Mouse (Mus musculus): ENCODE results near the gene Atp8b5. TPM values are rescaled to one million over a fixed set of nuclear protein-coding genes. Genes with fewer than 3 reads are reported as not detected.
A peak's percentile ranks its signal among the peaks of the same experiment; 100 is the strongest.

Gene Atp8b5
- 0.27 and 0.50 TPM in 2 replicates for polyA plus RNA-seq (2015; fragmentation: Nextera tagmentation; extraction: Ambion mirVana)

GRCm38 (mm10) chr4:43266623-43267322 lies at the start of gene Atp8b5:
Gene Atp8b5 (plus strand): TSS chr4:43267159.
- H3K9me3 ChIP-seq (replicated peaks) = no peaks in the 10 kb centered on the region
- peak within 1 kb of the TSS; percentile 74 for H3K4me2 ChIP-seq
- H3K27ac ChIP-seq = 0 out of 2 replicates have a peak within 1 kb of the TSS, but pooled peaks have one; percentile 37
- 1% methylated on average over 19 of the region's 19 CpGs for WGBS
- peak within 1 kb of the TSS; percentile 46 for H3K4me3 ChIP-seq (replicated peaks)
- peaks cover 11% of the 10 kb centered on the region for H3K4me1 ChIP-seq
- H3K9ac ChIP-seq = peak within 1 kb of the TSS; percentile 50
- no peaks in the 10 kb centered on the region for H3K36me3 ChIP-seq
- H3K27me3 ChIP-seq = no peaks in the 10 kb centered on the region
- ATAC-seq (replicated peaks; ENCODE audit: low FRiP score) = peak; percentile 69; the same call in 1 of the 2 replicates

GRCm38 (mm10) chr4:43217997-43218396 lies 49.0 kb upstream of the Atp8b5 start:
- Histone ChIP-seq H3K9me3 (replicated peaks) (no peaks in the 10 kb centered on the region), H3K9ac (no peak overlapping the region), H3K27ac (no peak overlapping the region), H3K4me3 (replicated peaks) (no peak overlapping the region), H3K36me3 (no peaks in the 10 kb centered on the region), H3K27me3 (no peaks in the 10 kb centered on the region), H3K4me1 (no peaks in the 10 kb centered on the region), H3K4me2 (no peak overlapping the region)
- ATAC-seq (replicated peaks; ENCODE audit: low FRiP score) = no peak
- 96% methylated on average over 1 of the region's 1 CpGs for WGBS

GRCm38 (mm10) chr4:43231821-43232220 lies 35.1 kb upstream of the Atp8b5 start:
- no peak overlapping the region for H3K4me2 ChIP-seq
- WGBS = 91% methylated on average over 3 of the region's 3 CpGs
- no peak overlapping the region for H3K4me3 ChIP-seq (replicated peaks)
- no peaks in the 10 kb centered on the region for H3K4me1 ChIP-seq
- H3K27me3 ChIP-seq = no peaks in the 10 kb centered on the region
- H3K36me3 ChIP-seq = no peaks in the 10 kb centered on the region
- no peak for ATAC-seq (replicated peaks; ENCODE audit: low FRiP score)
- no peak overlapping the region for H3K9ac ChIP-seq
- H3K27ac ChIP-seq = no peak overlapping the region
- H3K9me3 ChIP-seq (replicated peaks) = no peaks in the 10 kb centered on the region

- Histone ChIP-seq H3K27me3 (no peaks in the 10 kb centered on the region), H3K4me3 (replicated peaks) (no peak overlapping the region), H3K4me2 (no peak overlapping the region), H3K36me3 (no peaks in the 10 kb centered on the region), H3K9ac (no peak overlapping the region), H3K27ac (no peak overlapping the region), H3K9me3 (replicated peaks) (no peaks in the 10 kb centered on the region), H3K4me1 (no peaks in the 10 kb centered on the region)
- 91% methylated on average over 1 of the region's 1 CpGs for WGBS
- ATAC-seq (replicated peaks; ENCODE audit: low FRiP score) = no peak
Observed at GRCm38 (mm10) chr4:43232985-43233384, 34.0 kb upstream of the Atp8b5 start.

- H3K27ac ChIP-seq = no peak overlapping the region
Observed at GRCm38 (mm10) chr4:43233489-43233888, 33.5 kb upstream of the Atp8b5 start.

GRCm38 (mm10) chr4:43236898-43237297 lies 30.1 kb upstream of the Atp8b5 start:
- Histone ChIP-seq H3K27me3 (no peaks in the 10 kb centered on the region), H3K9me3 (replicated peaks) (no peaks in the 10 kb centered on the region), H3K4me1 (no peaks in the 10 kb centered on the region), H3K36me3 (no peaks in the 10 kb centered on the region), H3K4me2 (no peak overlapping the region), H3K9ac (no peak overlapping the region), H3K27ac (no peak overlapping the region), H3K4me3 (replicated peaks) (no peak overlapping the region)
- ATAC-seq (replicated peaks; ENCODE audit: low FRiP score) = no peak
- WGBS = 94% methylated on average over 9 of the region's 9 CpGs

More at GRCm38 (mm10) chr4:43233489-43233888, 33.5 kb upstream of the Atp8b5 start:
- WGBS = 87% methylated on average over 6 of the region's 6 CpGs
- H3K4me1 ChIP-seq = no peaks in the 10 kb centered on the region
- no peaks in the 10 kb centered on the region for H3K9me3 ChIP-seq (replicated peaks)
- H3K4me2 ChIP-seq = no peak overlapping the region
- H3K4me3 ChIP-seq (replicated peaks) = no peak overlapping the region
- no peaks in the 10 kb centered on the region for H3K27me3 ChIP-seq
- no peaks in the 10 kb centered on the region for H3K36me3 ChIP-seq
- no peak for ATAC-seq (replicated peaks; ENCODE audit: low FRiP score)
- H3K9ac ChIP-seq = no peak overlapping the region

GRCm38 (mm10) chr4:43240716-43241115 lies 26.2 kb upstream of the Atp8b5 start:
- H3K27ac ChIP-seq = no peak overlapping the region
- no peak for ATAC-seq (replicated peaks; ENCODE audit: low FRiP score)
- no peak overlapping the region for H3K4me2 ChIP-seq
- H3K4me1 ChIP-seq = no peaks in the 10 kb centered on the region
- H3K9ac ChIP-seq = no peak overlapping the region
- 97% methylated on average over 1 of the region's 1 CpGs for WGBS
- H3K4me3 ChIP-seq (replicated peaks) = no peak overlapping the region
- no peaks in the 10 kb centered on the region for H3K27me3 ChIP-seq
- H3K9me3 ChIP-seq (replicated peaks) = no peaks in the 10 kb centered on the region
- no peaks in the 10 kb centered on the region for H3K36me3 ChIP-seq

- no peaks in the 10 kb centered on the region for H3K9me3 ChIP-seq (replicated peaks)
- no peaks in the 10 kb centered on the region for H3K36me3 ChIP-seq
- H3K4me3 ChIP-seq (replicated peaks) = no peak overlapping the region
- no peak overlapping the region for H3K4me2 ChIP-seq
- no peak overlapping the region for H3K27ac ChIP-seq
- no peak overlapping the region for H3K9ac ChIP-seq
- no peaks in the 10 kb centered on the region for H3K27me3 ChIP-seq
- ATAC-seq (replicated peaks; ENCODE audit: low FRiP score) = no peak
- no peaks in the 10 kb centered on the region for H3K4me1 ChIP-seq
- 36% methylated on average over 2 of the region's 2 CpGs for WGBS
Observed at GRCm38 (mm10) chr4:43244022-43244421, 22.9 kb upstream of the Atp8b5 start.

- Histone ChIP-seq H3K27ac (no peak overlapping the region), H3K27me3 (no peaks in the 10 kb centered on the region), H3K4me3 (replicated peaks) (no peak overlapping the region), H3K4me1 (no peaks in the 10 kb centered on the region), H3K9me3 (replicated peaks) (no peaks in the 10 kb centered on the region), H3K4me2 (no peak overlapping the region), H3K9ac (no peak overlapping the region), H3K36me3 (peaks cover 4% of the 10 kb centered on the region; the same call in 1 of the 2 replicates)
- WGBS = 84% methylated on average over 4 of the region's 4 CpGs
- ATAC-seq (replicated peaks; ENCODE audit: low FRiP score) = no peak
Observed at GRCm38 (mm10) chr4:43245776-43246175, 21.2 kb upstream of the Atp8b5 start.

- H3K36me3 ChIP-seq = peaks cover 9% of the 10 kb centered on the region; the same call in 1 of the 2 replicates
- ATAC-seq (replicated peaks; ENCODE audit: low FRiP score) = no peak
- no peak overlapping the region for H3K4me2 ChIP-seq
- H3K9ac ChIP-seq = no peak overlapping the region
- H3K4me1 ChIP-seq = no peaks in the 10 kb centered on the region
- WGBS = 69% methylated on average over 7 of the region's 7 CpGs
- H3K27ac ChIP-seq = no peak overlapping the region
- no peaks in the 10 kb centered on the region for H3K27me3 ChIP-seq
- no peaks in the 10 kb centered on the region for H3K9me3 ChIP-seq (replicated peaks)
- no peak overlapping the region for H3K4me3 ChIP-seq (replicated peaks)
Observed at GRCm38 (mm10) chr4:43248026-43248425, 18.9 kb upstream of the Atp8b5 start.

- H3K4me2 ChIP-seq = no peak overlapping the region
- H3K9ac ChIP-seq = no peak overlapping the region
- ATAC-seq (replicated peaks; ENCODE audit: low FRiP score) = no peak
- 81% methylated on average over 2 of the region's 2 CpGs for WGBS
- no peak overlapping the region for H3K4me3 ChIP-seq (replicated peaks)
- no peak overlapping the region for H3K27ac ChIP-seq
- H3K36me3 ChIP-seq = peaks cover 9% of the 10 kb centered on the region; the same call in 1 of the 2 replicates
- no peaks in the 10 kb centered on the region for H3K9me3 ChIP-seq (replicated peaks)
- H3K4me1 ChIP-seq = no peaks in the 10 kb centered on the region
- no peaks in the 10 kb centered on the region for H3K27me3 ChIP-seq
Observed at GRCm38 (mm10) chr4:43248909-43249308, 18.1 kb upstream of the Atp8b5 start.

- no peak for ATAC-seq (replicated peaks; ENCODE audit: low FRiP score)
- H3K9ac ChIP-seq = no peak overlapping the region
- H3K4me1 ChIP-seq = no peaks in the 10 kb centered on the region
- H3K27me3 ChIP-seq = no peaks in the 10 kb centered on the region
- peaks cover 16% of the 10 kb centered on the region for H3K36me3 ChIP-seq
- no peak overlapping the region for H3K4me3 ChIP-seq (replicated peaks)
- WGBS = 77% methylated on average over 6 of the region's 6 CpGs
- no peaks in the 10 kb centered on the region for H3K9me3 ChIP-seq (replicated peaks)
- H3K27ac ChIP-seq = no peak overlapping the region
- no peak overlapping the region for H3K4me2 ChIP-seq
Observed at GRCm38 (mm10) chr4:43251269-43251668, 15.7 kb upstream of the Atp8b5 start.

- Histone ChIP-seq H3K4me3 (replicated peaks) (no peak overlapping the region), H3K4me1 (peaks cover 8% of the 10 kb centered on the region), H3K4me2 (no peak overlapping the region), H3K9ac (no peak overlapping the region), H3K27me3 (no peaks in the 10 kb centered on the region), H3K9me3 (replicated peaks) (no peaks in the 10 kb centered on the region), H3K36me3 (peaks cover 10% of the 10 kb centered on the region), H3K27ac (no peak overlapping the region)
- ATAC-seq (replicated peaks; ENCODE audit: low FRiP score) = no peak
- WGBS = 93% methylated on average over 2 of the region's 2 CpGs
Observed at GRCm38 (mm10) chr4:43257040-43257439, 9.9 kb upstream of the Atp8b5 start.
